Mouse (Mus musculus) erythroblast, embryonic 14.5 days (primary cell): Measurements from ENCODE around the gene Fam241a.

Experiments
- GATA1 ChIP-seq: IDR thresholded peaks from 2 replicates; pipeline ENCODE4 v1.6.1; 2012; ENCODE audit warnings: low read length, inconsistent platforms, mixed read lengths
- TAL1 ChIP-seq: IDR thresholded peaks from 3 replicates; pipeline ENCODE4 v1.6.1; 2012; ENCODE audit warnings: low read length, inconsistent platforms, mixed read lengths

DNA sequence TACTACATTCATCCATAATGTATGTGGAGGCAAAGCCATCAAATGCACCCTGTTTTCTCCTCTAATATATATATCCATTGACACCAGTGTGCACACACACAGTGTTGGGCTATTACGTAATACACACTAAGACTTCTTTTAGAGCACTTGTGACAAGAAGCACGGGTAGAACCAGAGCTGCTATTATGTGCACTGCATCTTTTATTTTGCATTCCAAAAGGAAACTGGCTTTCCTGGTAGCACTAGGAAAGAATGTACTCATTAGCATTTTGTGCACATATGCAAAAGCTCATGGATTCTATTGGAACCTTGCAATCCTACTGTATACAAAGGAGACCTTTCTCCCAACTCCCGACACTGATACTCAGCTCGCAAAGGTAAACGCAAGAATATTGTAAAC lies 27.2 kb downstream of the Fam241a start:
- TF ChIP-seq TAL1 (no peak), GATA1 (no peak)
